Mouse (Mus musculus): ENCODE measurements around the gene Nfkb1. TPM values are rescaled to one million over a fixed set of nuclear protein-coding genes. Genes with fewer than 3 reads are reported as not detected.

The Nfkb1 gene
- polyA plus RNA-seq, 1 experiment, result 50.3 TPM

Other genes starting within 250 kb of the Nfkb1 start
- 9.8 and 16.3 TPM in 2 replicates for gene Manba, start 205.9 kb downstream of the Nfkb1 start, polyA plus RNA-seq (2012; rRNA removed)
- 3.3 and 5.0 TPM in 2 replicates for gene Slc39a8, start 133.7 kb upstream of the Nfkb1 start, polyA plus RNA-seq (2012; rRNA removed)